Mouse (Mus musculus) CD4-positive naive resting alpha-beta T cell, adult 76 days (primary cell): ENCODE results near the gene Ggact. TPM values are rescaled to one million over a fixed set of nuclear protein-coding genes. Genes with fewer than 3 reads are reported as not detected.

Source experiments
- total RNA-seq: library from RNA; stranded (reverse); gene quantifications from one replicate; pipeline ENCODE4 v1.2.4, GENCODE M21; 2023

The Ggact gene
- total RNA-seq: 21.6 TPM

GRCm38 (mm10) chr14:122913657-122914056 lies at the start of gene Ggact:
Gene Ggact (minus strand): TSS chr14:122913757.

Other genes starting within 250 kb of the Ggact start
- gene Tmtc4, start 70.3 kb upstream of the Ggact start, total RNA-seq: 13.7 TPM